Mouse (Mus musculus): ENCODE measurements at regions not wholly inside any gene's neighbourhood (a gene's known extent, or its start where the extent isn't known, plus 50 kb on each side); places are given as distances from the start of the nearest gene placed in this dataset.
A peak's percentile ranks its signal among the peaks of the same experiment; 100 is the strongest.

GRCm38 (mm10) chr17:14540269-14540975 lies 153.6 kb downstream of the Thbs2 start:
- DNase-seq (ENCODE audit: low spot score in 2 of 2), result no peak

DNA sequence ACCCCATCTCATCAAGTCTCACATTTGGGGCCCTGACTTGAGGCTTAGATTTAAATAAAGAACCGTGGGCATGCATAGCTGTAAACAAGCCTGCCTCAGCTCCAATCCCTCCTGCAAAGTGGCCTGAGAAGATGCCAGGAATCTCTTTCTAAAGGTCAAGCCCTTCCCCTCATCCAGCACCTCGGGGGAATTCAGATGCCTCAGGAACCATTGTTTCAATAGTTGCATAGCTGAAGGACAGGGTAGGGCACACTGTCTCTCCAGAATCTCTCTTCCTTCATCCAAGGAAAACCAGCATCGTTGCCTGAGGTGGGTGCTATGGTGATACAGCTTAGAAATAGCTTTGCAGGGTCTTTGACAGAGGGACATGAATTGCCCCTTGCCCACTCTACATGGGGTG lies 154.4 kb downstream of the Thbs2 start:
- no peak for DNase-seq (ENCODE audit: low spot score in 2 of 2)

GRCm38 (mm10) chr17:14539191-14539590 lies 154.8 kb downstream of the Thbs2 start:
- DNase-seq (ENCODE audit: low spot score in 2 of 2), result no peak

- DNase-seq (ENCODE audit: low spot score in 2 of 2), result no peak
Observed at GRCm38 (mm10) chr17:14538527-14538926, 155.5 kb downstream of the Thbs2 start.

DNA sequence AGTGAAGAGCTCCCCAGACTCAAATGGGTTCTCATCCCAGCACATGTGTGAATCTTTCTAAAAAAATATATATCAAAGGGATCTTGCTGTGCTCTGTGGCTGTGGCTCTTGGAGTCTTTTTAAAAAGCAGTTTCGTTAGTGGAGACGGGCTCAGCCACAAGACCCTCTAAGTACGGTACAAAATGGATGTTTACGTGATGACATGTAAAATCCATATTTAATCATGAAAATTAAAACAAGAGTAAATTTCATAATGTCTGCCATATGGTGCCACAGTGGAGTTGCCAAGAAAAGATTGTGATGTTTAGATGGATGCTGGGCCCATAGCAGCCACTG lies 161.1 kb downstream of the Thbs2 start:
- DNase-seq (ENCODE audit: low spot score in 2 of 2), result peak in 1 of 2 experiments; percentile 7

DNA sequence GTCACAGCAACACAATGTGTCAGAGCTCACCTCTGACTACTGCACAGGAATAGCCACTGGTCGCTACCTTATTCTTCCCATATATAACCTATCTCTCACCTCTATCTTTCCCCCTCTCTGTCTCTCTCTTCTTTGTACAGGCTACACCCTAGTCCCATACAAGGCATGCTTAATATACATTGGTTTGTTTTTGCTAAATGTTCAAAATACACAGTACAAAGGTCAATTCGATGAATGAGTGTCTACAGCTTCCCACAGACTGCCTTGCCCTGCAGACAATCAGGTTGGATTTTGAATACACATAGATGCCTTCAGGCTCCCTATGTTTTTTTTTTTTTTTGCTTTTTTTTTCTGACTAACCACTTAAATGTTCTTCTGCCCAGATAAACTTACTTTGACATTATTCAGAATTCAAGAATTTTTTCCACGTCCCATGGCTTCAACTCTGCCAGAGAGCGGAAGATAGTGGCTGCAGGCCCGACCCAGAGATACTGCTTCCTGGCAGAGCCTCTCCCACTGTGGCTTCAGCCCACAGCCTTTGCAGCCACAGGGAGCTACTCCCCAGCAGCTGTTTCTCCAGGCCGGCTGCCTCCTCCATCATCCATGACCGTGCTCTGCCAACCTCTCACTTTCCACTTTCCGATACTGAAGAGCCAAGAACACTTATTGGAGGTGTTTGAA lies 161.6 kb downstream of the Thbs2 start:
- DNase-seq (ENCODE audit: low spot score in 2 of 2), result no peak

DNA sequence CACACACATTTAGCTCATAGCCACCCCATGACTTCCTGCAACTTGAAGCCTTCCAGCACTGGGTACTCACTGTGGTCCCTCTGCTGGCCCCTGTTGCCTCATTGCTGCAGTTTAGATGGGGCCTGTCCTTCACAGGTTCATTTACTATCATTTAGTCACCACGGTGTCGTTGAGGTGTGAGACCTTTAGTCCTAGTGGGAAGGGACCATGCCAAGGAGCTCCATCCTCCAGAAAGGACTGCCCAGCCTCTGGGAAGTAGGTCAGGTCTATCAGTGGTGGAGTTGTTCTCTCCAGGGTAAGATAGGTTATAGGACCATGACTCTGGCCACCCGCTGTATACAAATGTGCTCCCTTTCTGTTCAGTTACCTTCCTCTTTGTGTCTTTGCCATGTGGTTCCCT lies 162.2 kb downstream of the Thbs2 start:
- DNase-seq (ENCODE audit: low spot score in 2 of 2), result no peak

DNA sequence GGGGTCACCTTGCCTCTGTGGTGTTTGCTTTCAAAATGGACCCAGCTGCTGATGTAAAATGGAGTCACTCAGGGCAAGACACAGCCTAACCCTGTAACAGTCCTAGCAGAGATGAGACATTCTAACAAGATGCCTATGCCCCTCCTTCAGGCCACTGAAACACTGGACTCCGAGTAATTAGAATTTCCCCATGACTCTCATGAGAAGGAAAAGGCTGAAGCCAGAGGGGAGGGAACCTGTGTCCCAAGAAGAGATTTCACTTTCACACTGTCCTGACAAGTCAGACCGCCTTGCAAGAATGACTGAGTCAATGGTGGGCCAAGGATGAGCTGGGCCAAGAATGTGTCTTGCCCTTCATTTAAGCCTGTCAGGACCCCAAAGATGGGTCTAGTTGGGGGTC lies 166.3 kb downstream of the Thbs2 start:
- no peak for DNase-seq (ENCODE audit: low spot score in 2 of 2)

GRCm38 (mm10) chr17:14525255-14525654 lies 168.8 kb downstream of the Thbs2 start:
- no peak for DNase-seq (ENCODE audit: low spot score in 2 of 2)

- peak; percentile 74 to 75 for DNase-seq (ENCODE audit: low spot score in 2 of 2)
Observed at GRCm38 (mm10) chr17:14524426-14525236, 169.4 kb downstream of the Thbs2 start.

- DNase-seq (ENCODE audit: low spot score in 2 of 2), result no peak
Observed at GRCm38 (mm10) chr17:14522011-14522410, 172.0 kb downstream of the Thbs2 start.

DNA sequence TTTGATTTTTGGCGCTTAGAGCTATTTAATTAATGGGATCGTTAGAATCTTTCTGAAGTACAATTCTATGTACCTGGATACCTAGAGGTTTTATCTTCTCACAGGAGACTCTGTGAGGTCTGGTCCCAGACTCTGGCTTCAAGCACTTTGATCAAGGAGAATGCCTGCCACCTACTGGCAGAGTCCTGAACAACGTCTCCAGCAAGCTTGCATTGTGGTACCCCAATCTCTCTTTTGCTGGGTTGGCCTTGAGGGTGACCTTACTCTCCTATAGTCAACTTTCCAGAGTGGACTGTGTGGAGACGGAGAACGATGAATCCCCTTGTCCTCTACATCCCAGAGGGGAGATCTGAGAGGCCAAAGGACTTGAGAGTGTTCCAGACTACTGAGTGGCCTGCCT lies 173.5 kb downstream of the Thbs2 start:
- peak; percentile 83 to 87 for DNase-seq (ENCODE audit: low spot score in 2 of 2)

DNA sequence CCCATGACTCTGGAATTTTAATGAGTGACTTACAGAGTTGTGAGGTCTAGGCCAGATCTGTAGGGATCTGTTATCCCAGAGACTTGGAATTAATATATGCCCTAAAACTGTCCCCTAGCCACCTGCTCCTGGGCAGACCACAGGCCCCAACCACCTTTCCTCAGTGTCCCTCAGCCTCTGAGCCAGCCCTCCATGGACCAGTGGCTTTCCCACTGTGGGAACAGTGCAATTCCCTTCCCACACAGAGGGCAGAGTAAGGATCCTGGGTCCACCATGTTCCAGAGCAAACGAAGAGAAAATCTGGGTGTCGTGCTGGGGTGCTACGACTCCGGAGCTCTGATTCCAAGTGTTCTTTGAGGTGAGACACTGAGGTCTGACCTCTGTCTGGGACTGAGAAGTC lies 174.7 kb downstream of the Thbs2 start:
- DNase-seq (ENCODE audit: low spot score in 2 of 2), result no peak

GRCm38 (mm10) chr17:14518216-14518615 lies 175.8 kb downstream of the Thbs2 start:
- no peak for DNase-seq (ENCODE audit: low spot score in 2 of 2)

DNA sequence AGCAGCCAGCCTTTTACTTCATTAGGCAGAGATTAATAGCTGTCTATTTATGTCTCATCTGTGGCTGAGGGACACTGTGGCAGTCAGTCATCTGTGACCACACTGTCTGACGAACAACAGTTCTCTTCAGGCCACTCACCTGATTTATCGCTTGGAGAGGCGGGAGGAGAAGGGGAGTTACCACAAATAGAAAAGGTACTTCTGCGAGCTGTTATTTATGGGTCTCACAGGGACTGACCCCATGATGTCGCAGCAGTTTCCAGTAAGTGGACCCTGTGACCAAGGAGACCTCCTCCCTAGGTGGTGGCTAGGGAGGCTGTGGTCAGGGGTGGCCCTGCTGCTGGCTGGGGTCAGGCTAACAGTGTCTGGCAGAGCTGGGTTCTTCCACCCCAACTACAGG lies 176.7 kb downstream of the Thbs2 start:
- no peak for DNase-seq (ENCODE audit: low spot score in 2 of 2)

DNA sequence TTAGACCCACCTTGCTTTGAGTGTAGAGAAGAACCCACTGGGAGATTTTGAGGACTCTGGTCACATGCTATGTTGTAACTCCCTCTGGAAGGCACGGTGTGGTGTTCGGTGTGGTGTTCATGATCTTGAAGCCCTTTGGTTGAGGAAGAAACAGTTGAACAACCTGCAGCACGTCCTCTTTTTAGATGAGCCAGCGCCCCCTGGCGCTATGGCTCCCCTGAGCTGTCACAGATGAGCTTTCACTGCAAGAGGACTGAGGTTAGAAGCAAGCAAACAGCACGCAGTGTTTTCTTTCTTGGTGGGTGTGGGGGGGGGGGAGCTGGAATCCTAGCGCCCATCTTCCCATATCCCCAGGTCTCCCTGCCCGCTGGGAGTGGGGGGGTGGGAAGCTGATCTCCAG lies 177.9 kb downstream of the Thbs2 start:
- peak; percentile 68 to 78 for DNase-seq (ENCODE audit: low spot score in 2 of 2)

DNA sequence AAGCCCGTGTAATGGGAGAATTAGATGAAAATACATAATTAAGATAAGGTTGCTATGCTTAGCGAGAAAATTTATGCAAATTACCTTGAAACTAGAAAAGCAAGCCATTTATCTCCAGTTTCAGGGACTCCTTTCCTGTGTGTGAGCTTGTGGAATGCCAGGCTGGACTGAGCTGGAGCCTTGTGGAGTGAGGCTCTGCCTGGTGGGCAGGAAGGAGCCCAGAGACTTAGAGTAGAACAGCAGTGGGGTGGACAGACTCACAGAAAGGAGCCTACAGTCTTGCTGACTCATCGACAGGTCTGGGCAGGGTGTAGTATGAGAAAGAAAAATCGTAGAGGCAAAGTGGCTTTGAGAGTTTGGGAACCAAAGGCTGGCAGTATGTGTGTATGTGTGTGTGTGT lies 180.6 kb downstream of the Thbs2 start:
- DNase-seq (ENCODE audit: low spot score in 2 of 2), result no peak

- DNase-seq (ENCODE audit: low spot score in 2 of 2), result no peak
Observed at GRCm38 (mm10) chr17:14510486-14510885, 183.5 kb downstream of the Thbs2 start.

GRCm38 (mm10) chr17:14507111-14507510 lies 186.9 kb downstream of the Thbs2 start:
- no peak for DNase-seq (ENCODE audit: low spot score in 2 of 2)

DNA sequence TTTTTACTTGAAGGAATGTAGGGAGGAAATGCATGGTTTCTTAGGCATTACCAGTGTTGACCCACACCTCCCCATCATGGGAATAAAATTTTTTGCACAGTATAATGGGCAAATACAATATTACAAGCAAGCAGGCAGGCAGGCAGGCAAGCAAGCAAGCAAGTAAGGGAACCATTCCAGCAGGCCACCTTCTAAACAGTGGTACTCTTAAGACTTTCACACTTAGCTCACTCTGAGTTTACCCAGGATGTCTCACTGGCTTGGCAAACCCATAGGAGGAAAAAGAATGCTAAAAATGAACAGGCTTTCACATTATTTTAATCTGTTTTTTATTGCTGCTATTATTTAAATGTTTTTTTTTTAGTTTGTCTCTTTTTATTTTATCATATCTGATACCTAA lies 187.9 kb downstream of the Thbs2 start:
- no peak for DNase-seq (ENCODE audit: low spot score in 2 of 2)

DNA sequence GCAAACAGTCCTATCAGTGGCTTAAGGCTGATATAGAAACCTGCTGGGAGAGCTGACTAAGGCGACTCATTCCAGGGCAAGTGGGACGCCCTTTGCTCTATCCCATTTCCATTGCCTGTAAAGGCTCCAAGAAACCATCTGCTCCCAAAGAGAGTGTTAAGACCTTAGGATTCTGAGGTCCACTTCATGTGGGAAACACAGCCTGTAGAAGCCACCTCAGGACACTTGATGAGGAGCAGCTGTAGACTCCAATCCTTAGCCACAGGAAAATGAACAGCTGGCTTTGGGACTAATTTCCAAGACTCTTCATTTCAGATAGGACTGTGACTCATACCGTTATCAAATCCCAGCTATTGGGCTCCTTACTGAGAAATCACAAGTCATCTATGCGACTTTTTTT lies 188.6 kb downstream of the Thbs2 start:
- DNase-seq (ENCODE audit: low spot score in 2 of 2), result no peak

DNA sequence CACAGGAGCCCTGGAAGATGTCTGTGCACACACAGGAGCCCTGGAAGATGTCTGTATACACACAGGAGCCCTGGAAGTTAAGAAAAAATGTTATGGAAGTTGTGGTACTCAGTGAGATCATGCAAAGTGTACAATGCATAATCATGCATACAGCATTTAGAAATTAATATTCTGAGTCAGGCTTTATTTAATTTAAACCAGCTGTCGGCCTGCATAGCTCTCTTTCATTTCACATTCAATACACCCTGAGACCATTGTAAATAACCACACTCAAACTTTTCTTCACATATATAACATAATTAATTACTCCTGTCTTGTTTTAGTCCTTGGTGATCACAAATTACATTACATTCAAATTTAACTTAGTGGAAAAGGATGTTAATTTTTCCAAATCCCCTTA lies 190.4 kb downstream of the Thbs2 start:
- no peak for DNase-seq (ENCODE audit: low spot score in 2 of 2)
